Mouse (Mus musculus): ENCODE results near the gene Edem3.

Edem3 gene

DNA sequence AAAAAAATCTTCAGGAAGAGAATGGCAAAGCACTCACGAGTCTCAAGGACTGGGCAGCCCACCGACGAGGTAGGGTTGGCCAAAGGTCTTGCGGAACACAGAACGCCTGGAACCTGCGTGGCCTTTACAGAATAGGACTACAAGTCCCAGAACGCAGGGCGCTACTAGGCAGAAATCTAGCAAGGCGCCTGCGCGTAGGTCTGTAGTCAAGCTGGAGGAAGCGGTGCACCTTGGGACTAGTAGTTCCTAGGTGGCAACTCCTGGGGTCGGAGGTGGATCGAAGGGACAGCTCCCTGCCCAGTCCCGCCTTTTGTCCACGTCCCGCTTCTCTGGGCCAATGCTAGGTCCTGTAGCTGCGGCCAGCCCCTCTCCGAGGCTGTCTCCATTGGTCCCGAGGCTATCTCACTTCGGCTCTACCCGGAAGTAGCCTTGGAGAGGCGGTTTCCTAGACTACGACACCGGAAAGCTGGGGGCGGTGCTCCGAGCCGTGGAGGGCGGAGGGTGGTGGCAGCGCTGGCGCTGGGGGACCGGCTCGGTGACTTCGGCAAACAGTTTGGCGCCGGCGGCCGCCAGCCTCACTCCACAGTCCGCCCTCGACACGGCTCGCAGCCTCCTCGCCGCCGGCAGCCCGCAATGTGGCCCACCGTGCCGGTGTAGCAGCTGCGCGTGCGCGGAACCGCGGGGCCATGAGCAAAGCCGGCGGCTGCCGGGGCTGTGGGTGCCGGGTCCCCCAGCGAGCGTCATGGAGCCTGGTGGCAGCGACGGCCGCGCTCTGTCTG is at the start of gene Edem3:
Edem3 (plus strand) TSS at position 491 of the 779 bp plus-strand sequence.
- DNase-seq (ENCODE audit: low read depth, low spot score), result peak; percentile 93

DNA sequence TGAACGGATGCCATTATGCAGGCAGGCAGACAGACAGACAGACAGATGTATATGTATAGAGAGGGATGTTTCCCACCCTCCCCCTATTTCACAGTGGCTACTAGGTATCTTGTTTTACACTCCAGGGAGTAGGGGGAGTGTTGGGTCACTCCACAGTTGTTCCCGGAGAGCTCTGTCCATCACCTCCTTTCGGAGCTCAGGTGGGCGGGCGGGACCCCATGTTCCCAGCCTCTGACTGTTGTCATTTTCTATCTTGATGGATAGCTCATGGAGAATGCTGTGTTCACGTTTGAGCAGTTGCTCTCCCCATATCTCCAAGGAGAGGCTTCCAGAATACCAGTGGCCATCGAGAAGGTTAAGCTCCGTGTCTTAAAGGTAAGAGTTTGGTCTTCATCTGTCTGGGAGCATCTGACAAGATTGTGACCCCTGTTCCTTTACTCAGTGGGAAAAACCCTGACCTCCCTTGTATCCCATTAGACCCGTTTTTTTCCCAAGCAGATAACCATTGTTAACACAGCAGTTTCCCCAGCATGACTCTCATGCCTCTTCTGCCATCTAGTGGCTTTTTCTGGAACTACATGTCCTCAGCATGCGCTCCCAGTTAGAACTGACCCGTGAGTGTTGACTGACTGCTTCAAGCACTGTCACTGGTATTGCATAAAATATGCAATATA is 49.3 kb upstream of the Edem3 start:
- peak; percentile 79 for DNase-seq (ENCODE audit: low read depth, low spot score)

GRCm38 (mm10) chr1:151706397-151706752 is 48.8 kb upstream of the Edem3 start:
- no peak for DNase-seq (ENCODE audit: low read depth, low spot score)

DNA sequence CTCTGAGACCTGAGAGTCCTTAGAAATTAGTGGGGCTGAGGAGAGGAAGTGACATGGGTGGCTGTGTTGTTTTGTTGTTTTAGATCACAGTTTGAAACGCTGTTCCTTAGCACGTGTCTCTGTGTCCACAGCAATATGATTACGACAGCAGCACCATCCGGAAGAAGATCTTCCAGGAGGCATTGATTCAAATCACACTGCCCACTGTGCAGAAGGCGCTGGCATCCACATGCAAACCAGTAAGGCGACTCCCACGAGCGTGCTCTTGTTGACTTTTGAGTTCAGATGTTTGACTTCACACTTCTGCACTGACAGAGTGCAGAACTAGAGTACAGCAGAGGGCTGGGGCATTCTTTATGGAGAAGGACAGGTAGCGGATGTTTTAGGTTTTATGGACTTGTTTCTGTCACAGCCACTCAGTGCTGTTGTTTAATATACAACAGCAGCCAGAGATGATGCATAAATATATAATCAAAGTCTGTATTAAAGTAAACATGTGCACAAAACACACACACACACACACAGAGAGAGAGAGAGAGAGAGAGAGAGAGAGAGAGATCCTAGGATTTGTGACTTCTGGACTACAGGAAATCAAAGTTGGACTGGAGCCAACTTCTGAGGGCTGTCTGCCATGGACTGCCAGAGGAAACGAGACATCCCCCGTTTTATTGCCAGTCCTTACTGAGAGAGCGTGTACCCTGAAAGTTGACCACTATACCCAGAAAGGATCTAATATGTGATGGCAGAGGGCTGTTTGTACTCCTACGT is 46.0 kb upstream of the Edem3 start:
- DNase-seq (ENCODE audit: low read depth, low spot score), result no peak

DNA sequence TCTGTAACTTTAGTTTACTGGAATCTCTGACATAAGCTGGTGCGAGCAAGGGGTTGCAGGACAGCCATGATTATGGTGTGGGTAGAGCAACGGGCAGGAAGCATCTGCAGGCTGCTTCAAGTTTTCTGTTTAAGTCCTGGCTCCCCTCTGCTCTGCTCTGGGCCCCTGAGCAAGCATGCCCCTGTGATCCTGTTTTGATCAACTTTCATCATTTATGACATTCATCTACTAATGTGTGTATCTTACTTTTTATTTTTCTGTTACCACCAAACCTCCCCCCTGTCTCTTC is 45.5 kb upstream of the Edem3 start:
- no peak for DNase-seq (ENCODE audit: low read depth, low spot score)

- DNase-seq (ENCODE audit: low read depth, low spot score), result no peak
Measured at GRCm38 (mm10) chr1:151710424-151711055, 44.6 kb upstream of the Edem3 start.

DNA sequence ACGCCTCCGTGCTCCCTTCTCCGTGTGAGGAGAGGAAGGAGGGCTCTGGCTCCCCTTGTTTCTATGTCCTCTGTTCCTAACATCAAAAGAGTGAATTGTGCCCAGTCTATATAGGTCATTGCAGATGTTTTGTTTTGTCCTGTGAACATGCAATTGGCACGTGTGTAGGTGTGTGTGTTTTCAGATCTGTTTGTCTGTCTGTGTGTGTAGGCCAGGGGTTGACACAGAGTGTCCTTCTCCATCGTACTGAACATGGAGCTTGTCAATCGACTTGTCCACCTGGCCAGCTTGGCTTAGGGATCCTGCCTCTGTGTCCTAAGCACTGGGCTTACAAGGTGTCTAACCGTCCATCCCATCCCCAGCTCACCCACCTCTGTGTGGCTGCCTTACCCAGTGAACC is 44.1 kb upstream of the Edem3 start:
- DNase-seq (ENCODE audit: low read depth, low spot score), result no peak

DNA sequence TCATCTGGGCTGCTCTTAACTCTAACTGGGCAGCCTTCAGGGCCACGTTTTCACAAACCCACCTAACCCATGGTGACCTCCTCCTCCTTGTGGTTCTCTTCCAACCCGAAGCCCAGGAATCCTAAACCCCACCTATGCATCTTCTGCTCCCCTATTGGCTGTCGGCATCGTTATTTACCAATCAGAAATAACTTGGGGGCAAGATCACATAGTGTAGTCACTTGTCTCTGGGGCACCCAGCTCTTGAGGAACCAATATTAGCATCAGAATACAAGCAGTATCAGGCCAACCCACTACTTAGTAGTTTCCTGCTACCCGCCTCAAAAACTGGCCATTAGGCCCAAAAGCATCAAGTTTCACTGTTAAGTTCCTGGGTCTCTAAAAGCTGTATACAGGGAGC is 42.5 kb upstream of the Edem3 start:
- DNase-seq (ENCODE audit: low read depth, low spot score), result no peak

GRCm38 (mm10) chr1:151713622-151714021 is 41.5 kb upstream of the Edem3 start:
- DNase-seq (ENCODE audit: low read depth, low spot score), result no peak

- no peak for DNase-seq (ENCODE audit: low read depth, low spot score)
Measured at GRCm38 (mm10) chr1:151716024-151716710, 39.0 kb upstream of the Edem3 start.

- DNase-seq (ENCODE audit: low read depth, low spot score), result no peak
Measured at GRCm38 (mm10) chr1:151717624-151718023, 37.5 kb upstream of the Edem3 start.

DNA sequence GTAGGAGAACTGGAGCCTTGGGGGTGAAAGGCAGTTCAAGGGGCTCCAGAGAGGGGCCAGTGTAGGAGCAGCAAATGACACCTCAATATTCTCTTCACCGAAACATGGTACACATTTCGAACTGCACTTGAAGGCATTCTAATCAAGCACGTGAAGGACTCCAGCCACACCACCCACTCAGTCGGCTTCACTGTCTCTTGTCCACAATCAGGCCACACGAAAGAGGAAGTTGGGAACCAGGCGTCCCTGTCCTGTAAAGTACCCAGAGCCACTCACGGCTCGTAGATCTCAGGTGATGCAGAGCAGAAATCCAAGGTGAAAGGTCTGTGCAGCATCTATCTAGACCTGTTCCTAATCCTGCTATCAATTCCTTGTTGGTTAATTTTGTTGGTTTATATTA is 36.6 kb upstream of the Edem3 start:
- no peak for DNase-seq (ENCODE audit: low read depth, low spot score)

DNA sequence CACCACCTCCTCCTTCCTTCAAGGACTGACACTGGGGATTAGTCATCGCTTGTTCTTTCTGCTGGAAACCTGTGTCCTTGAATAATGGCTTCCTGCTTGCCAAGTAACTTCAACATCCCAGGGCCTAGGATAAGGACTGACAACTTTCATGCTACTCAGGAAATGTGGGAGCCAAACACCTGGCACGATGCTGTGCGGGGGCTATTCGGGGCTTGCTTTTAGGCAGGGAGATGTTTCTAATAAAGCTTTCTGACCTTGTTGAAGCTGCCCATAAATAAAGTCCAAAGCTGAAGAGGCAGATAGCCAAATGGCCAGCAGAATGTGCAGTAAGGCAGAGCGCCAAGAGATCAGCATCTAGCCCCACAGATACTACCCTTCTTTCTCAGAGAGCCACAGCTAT is 35.3 kb upstream of the Edem3 start:
- DNase-seq (ENCODE audit: low read depth, low spot score), result no peak

DNA sequence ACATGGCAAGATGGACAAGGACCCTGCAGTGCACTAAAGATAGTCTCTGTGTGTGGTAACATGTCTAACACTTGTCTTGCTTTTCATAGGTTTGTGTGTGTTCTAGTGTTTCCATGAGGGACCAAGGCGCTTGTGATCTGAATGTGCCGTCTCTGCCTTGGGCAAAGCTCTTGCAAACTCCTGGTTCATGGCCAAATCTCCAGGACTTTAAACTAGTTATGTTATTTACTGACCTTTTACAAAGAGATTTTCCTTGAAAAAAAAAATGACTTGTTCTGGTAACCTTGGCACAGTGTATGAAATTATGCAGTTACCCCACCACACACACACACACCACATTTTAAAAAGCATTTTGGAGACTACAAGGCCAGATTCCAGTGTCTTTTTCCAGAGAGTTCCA is 34.6 kb upstream of the Edem3 start:
- no peak for DNase-seq (ENCODE audit: low read depth, low spot score)

- DNase-seq (ENCODE audit: low read depth, low spot score), result no peak
Measured at GRCm38 (mm10) chr1:151721357-151721983, 33.7 kb upstream of the Edem3 start.

DNA sequence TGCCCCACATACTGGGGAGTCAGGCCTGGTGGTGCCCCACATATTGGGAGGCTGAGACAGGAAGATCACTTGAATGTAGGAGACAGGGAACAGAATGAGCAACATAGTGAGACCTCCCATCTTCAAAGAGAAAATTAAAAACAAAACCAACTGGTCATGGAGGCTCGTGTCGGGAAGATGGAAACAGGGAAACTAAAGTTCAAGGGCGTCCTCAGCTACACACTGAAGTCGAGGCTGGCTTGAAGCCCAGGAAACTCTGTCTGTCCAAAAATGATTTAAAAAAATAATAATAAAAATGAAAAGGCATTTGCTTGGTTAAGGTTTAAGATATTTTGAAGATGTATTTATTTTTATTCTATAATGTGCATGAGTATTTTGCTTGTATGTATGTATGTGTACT is 31.4 kb upstream of the Edem3 start:
- no peak for DNase-seq (ENCODE audit: low read depth, low spot score)

- no peak for DNase-seq (ENCODE audit: low read depth, low spot score)
Measured at GRCm38 (mm10) chr1:151725590-151725989, 29.6 kb upstream of the Edem3 start.

GRCm38 (mm10) chr1:151726358-151726757 is 28.8 kb upstream of the Edem3 start:
- no peak for DNase-seq (ENCODE audit: low read depth, low spot score)

DNA sequence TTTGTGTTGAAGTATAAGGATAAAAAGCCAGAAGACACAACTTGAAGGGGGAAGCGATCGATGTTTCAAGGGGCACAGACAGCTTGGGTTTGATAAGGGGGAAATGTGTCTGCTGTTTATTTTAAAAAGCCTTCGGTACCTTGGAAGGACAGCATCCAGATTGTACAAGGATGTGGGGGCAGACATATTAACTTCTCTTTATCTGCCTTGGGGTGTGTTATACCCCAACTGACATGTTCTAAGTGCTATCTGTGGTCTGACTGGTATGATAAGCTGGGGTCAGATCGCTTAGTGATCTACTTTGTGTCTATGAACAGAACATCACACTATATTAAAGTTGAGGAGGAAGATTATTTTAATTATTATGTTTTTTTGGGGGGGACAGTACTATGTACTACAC is 27.0 kb upstream of the Edem3 start:
- no peak for DNase-seq (ENCODE audit: low read depth, low spot score)

DNA sequence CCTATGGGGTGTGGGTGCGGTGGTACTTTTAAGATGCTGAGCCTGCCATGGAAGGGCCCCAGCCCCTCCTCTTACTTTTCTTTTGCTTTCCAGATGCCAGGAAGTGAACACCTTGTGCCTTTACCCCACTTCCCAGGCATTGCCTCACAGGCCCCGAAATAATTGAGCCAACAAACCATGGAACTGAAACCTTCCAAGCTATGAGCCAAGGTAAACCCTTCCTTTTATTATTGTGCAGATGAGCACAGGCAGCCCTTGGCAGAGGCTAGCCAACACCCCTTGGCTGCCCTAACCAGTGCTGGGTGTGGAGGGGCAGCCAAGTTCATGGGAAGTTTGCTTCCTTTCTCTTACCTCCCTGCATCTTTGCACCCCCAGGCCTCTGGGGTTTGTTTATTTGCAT is 18.0 kb upstream of the Edem3 start:
- DNase-seq (ENCODE audit: low read depth, low spot score), result no peak

- no peak for DNase-seq (ENCODE audit: low read depth, low spot score)
Measured at GRCm38 (mm10) chr1:151741199-151741621, 14.0 kb upstream of the Edem3 start.
